Mouse (Mus musculus) brain, embryonic 14.5 days (tissue): ENCODE data around the gene Zcchc24.

Experiments used
- CTCF ChIP-seq: fragments of 200-500 bp; IDR thresholded peaks from 2 replicates; pipeline ENCODE4 v1.5.1; 2012; ENCODE audit warnings: inconsistent platforms, mild to moderate bottlenecking, moderate library complexity, borderline replicate concordance; ENCODE audit not compliant: insufficient read depth, insufficient read length; ENCODE audit errors: extremely low read depth
- POLR2A ChIP-seq: fragments of 200-500 bp; IDR thresholded peaks from 2 replicates; pipeline ENCODE4 v1.6.1; 2012; ENCODE audit warnings: mild to moderate bottlenecking, inconsistent platforms, borderline replicate concordance; ENCODE audit not compliant: poor library complexity, insufficient read depth, insufficient read length, severe bottlenecking; ENCODE audit errors: extremely low read depth

DNA sequence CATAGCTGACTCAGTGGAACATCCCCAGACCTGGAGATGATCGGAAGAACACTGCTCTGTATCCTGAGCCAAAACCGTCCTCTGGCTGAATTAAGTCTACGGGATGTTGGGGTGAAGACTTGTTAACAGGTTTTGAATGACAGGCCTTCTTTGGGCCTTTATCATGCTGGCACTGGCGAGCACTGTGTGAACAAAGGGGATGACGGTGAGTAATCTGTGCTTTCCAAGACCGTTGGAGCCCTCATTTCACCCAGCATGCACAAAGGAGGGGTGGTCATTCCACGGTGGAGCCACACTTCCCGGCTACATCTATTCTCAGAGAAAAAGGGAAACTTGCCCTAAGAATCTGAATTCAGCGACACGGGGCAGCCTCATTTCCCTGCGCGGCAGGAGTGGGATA is 3.7 kb downstream of the Zcchc24 start:
- no peak for TF ChIP-seq CTCF
- no peak for TF ChIP-seq POLR2A
